Mouse (Mus musculus): Measurements from ENCODE around the gene Atoh8. TPM values are rescaled to one million over a fixed set of nuclear protein-coding genes. Genes with fewer than 3 reads are reported as not detected.

Gene Atoh8
- 18.5 and 18.9 TPM in 2 replicates for polyA plus RNA-seq (2015; fragmentation: Nextera tagmentation; extraction: Ambion mirVana)

DNA sequence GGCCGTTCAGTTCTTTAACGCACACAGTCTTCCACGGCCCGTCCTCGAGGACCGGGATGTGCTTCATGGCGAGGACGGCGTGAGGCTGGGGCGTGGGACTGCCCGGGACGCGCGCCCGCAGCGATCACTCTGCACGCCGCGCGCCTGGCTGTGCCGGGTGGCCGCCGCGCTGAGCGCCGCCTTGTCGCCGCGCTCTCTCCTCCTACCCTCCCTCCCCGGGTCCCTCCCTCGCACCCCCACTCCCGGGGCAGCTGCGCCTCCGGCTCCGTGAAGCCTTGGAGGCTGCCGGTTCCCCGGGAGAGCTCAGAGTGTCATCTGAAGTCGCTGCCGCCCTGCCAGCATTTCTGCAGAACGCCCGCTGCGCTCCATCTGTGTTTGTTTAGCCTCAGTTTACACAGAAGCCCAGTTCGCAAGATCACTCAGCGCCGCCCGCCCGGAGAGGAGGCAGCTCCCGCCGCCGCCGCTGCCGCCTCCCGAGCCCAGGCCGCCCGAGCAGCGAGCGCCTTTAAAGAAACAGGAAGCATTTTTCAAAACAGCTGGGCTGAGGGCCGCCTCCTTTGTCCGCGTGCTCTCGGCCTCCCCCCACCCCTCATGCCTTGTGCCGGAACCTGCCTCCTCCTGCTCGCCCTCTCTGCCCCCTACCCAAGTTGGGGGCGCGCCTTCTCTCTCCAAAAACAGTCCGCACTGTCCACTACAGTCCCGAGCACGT, at the start of gene Atoh8:
TSS of gene Atoh8 (minus strand) at position 480 of the 709 bp plus-strand sequence.
- H3K4me2 ChIP-seq, result peak within 1 kb of the TSS; percentile 98
- peak within 1 kb of the TSS; percentile 69 for H3K4me3 ChIP-seq (replicated peaks)
- peak; percentile 55 for ATAC-seq (replicated peaks; ENCODE audit: low FRiP score)
- H3K9me3 ChIP-seq (replicated peaks), result no peaks in the 10 kb centered on the region
- no peaks in the 10 kb centered on the region for H3K36me3 ChIP-seq
- H3K27me3 ChIP-seq, result peaks cover 41% of the 10 kb centered on the region
- peak within 1 kb of the TSS; percentile 79 for H3K27ac ChIP-seq
- peak within 1 kb of the TSS; percentile 53 for H3K9ac ChIP-seq
- H3K4me1 ChIP-seq, result peaks cover 62% of the 10 kb centered on the region
- WGBS, result under 1% methylated on average over 68 of the region's 68 CpGs

DNA sequence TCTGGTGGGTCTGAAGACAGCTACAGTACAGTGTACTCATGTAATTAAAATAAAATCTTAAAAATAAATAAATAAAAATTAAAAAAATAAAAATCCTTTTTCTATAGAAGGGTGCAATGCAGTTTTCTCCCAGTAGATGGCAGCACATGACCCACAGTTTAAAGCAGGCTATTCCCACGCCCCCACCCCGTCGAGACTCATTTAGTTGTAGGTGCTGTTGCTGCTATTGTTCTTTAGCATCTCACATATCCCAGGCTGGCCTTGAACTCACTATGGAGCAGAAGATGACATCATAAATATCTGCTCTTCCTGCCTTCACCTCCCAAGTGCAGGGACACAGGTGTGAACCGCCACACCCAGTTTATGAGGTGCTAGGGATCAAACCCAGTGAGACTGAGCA, 48.5 kb upstream of the Atoh8 start:
- no peaks in the 10 kb centered on the region for H3K4me1 ChIP-seq
- H3K36me3 ChIP-seq, result no peaks in the 10 kb centered on the region
- no peak overlapping the region for H3K27ac ChIP-seq
- no peak overlapping the region for H3K4me3 ChIP-seq (replicated peaks)
- H3K9ac ChIP-seq, result no peak overlapping the region
- H3K9me3 ChIP-seq (replicated peaks), result no peaks in the 10 kb centered on the region
- no peak for ATAC-seq (replicated peaks; ENCODE audit: low FRiP score)
- H3K4me2 ChIP-seq, result no peak overlapping the region
- 21% methylated on average over 4 of the region's 4 CpGs for WGBS
- H3K27me3 ChIP-seq, result no peaks in the 10 kb centered on the region

DNA sequence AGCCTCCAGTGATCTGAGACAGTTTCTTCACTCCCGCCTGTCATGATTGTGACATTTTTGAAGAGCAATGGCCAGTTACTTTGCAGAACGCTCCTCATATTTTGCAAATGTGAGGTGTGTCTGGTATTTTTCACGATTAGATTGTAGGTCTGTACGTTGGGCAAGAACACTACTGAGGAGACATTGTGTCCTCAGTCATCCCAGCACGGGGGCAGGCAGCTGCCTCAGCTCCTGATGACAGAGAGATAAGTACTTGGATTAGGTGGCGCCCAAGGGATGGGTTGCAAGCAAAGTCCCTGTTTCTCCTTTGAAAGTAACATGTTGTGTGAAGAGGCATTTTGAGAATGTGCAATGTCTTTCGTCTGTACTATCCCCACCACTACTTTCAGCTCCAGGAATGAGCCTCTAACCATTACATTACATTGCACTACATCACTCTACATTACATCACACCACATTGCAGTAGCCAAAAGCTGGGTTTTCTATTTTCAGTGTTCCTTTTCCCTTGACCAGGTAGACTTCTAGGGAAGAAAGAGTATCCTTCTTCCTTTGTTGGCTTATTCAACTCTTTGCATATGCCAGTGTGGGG, 45.1 kb upstream of the Atoh8 start:
- Histone ChIP-seq H3K36me3 (no peaks in the 10 kb centered on the region), H3K4me3 (replicated peaks) (no peak overlapping the region), H3K9me3 (replicated peaks) (no peaks in the 10 kb centered on the region), H3K27me3 (no peaks in the 10 kb centered on the region), H3K4me1 (peaks cover 10% of the 10 kb centered on the region), H3K4me2 (no peak overlapping the region), H3K9ac (no peak overlapping the region), H3K27ac (no peak overlapping the region)
- no peak for ATAC-seq (replicated peaks; ENCODE audit: low FRiP score)
- 72% methylated on average over 7 of the region's 7 CpGs for WGBS

DNA sequence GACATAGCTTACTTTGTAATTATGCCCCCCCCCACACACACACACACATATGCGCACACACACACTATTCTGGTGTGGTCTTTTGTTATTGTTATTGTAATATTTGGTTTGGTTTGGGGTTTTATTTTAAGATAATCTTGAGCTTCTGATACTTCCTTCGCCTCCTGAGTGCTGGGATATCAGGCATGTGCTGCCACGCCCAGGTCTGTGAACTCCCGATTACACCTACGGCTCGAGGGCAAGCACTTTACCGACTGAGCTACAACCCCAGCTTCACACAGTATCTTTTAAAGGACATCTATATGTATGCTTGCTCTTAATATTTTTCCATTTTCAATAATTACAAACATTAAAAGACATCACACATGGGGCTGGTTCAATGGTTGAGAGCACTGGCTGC, 44.1 kb upstream of the Atoh8 start:
- Histone ChIP-seq H3K36me3 (no peaks in the 10 kb centered on the region), H3K27ac (no peak overlapping the region), H3K4me2 (no peak overlapping the region), H3K4me1 (peaks cover 10% of the 10 kb centered on the region), H3K27me3 (no peaks in the 10 kb centered on the region), H3K9ac (no peak overlapping the region), H3K4me3 (replicated peaks) (no peak overlapping the region), H3K9me3 (replicated peaks) (no peaks in the 10 kb centered on the region)
- ATAC-seq (replicated peaks; ENCODE audit: low FRiP score), result no peak; the same call in 1 of the 2 replicates
- WGBS, result 79% methylated on average over 7 of the region's 7 CpGs

DNA sequence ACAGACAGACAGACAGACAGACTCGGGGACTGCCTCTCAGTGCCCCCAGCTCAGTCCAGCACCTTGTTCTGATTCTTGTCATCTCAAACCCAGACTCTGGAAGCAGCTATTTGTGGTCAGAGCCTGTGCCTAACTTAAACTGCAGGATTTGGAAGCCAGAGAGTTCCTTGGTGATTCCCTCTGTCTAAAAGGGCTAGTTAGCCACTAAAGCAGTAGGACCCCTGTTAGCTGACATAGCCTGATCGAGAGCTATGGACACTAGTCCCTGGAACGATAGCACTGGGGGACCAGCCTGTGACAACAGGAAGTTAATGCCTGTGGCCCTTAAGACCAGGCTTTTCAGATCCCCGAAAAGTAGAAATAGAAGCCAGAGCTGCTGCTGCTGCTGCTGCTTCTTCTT, 43.5 kb upstream of the Atoh8 start:
- 72% methylated on average over 4 of the region's 4 CpGs for WGBS
- H3K4me2 ChIP-seq, result no peak overlapping the region
- no peak for ATAC-seq (replicated peaks; ENCODE audit: low FRiP score)

DNA sequence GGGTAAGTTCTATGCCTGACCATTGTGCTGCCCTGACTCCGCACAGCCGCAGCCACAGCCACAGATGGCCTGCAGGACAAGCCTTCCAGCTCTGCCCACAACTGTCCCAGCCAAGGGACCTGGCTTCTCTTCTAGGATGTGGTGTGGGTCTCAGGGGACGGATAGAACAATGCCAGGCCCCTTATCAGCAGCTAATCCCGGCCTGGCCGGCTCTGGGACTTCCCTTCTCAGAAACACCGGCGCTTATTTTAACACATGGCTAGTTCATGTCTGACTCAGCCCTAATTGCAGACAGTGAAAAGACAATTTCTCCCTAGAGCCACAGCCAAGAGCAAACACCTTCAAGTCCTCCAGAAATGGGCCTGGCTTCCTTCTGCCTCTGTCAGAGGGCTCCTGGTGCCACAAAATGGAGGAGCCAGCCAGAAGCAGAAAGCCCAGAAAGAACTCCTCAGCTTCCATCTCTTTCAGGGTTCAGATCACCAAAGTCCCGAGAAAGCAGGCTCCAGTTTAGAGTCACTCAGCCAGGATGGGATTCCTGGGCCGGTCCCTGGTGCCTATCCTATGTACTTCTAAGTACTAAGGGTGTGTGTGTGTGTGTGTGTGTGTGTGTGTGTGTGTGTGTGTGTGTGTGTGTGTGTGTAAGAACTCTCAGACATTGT, 42.3 kb upstream of the Atoh8 start:
- H3K4me1 ChIP-seq, result peaks cover 10% of the 10 kb centered on the region
- peak overlapping the region; percentile 52 for H3K27ac ChIP-seq
- WGBS, result 66% methylated on average over 9 of the region's 9 CpGs
- ATAC-seq (replicated peaks; ENCODE audit: low FRiP score), result peak; percentile 21; the same call in 1 of the 2 replicates
- no peaks in the 10 kb centered on the region for H3K36me3 ChIP-seq
- H3K4me2 ChIP-seq, result no peak overlapping the region
- no peaks in the 10 kb centered on the region for H3K9me3 ChIP-seq (replicated peaks)
- H3K9ac ChIP-seq, result no peak overlapping the region
- H3K4me3 ChIP-seq (replicated peaks), result no peak overlapping the region
- H3K27me3 ChIP-seq, result no peaks in the 10 kb centered on the region

More for the DNA sequence above, 43.5 kb upstream of the Atoh8 start:
- H3K36me3 ChIP-seq, result no peaks in the 10 kb centered on the region
- peaks cover 10% of the 10 kb centered on the region for H3K4me1 ChIP-seq
- no peak overlapping the region for H3K9ac ChIP-seq
- H3K4me3 ChIP-seq (replicated peaks), result no peak overlapping the region
- no peaks in the 10 kb centered on the region for H3K9me3 ChIP-seq (replicated peaks)
- H3K27me3 ChIP-seq, result no peaks in the 10 kb centered on the region
- no peak overlapping the region for H3K27ac ChIP-seq

DNA sequence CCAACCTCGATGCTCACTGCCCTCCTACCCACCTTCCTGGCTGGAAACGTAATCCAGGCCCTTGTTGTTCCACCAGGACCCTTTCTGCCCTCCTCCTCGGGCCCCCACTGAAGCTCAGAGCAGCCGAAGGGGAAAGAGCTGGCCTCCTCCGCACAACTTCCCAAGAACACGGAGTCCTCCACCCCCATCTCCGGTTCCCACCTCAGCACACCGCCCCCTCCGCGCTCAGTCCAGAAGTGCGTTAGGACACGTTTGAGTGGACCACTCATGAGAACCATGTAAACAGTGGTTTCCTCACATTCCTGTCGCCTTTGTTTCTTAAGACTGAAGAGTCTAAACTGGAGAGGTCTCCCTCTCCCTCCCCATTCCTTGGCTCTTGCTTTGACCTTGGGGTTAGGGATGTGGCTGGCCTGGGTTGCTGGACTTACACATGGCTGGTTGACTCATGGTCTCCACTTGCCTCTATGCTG, 41.6 kb upstream of the Atoh8 start:
- Histone ChIP-seq H3K9ac (no peak overlapping the region), H3K27me3 (no peaks in the 10 kb centered on the region), H3K9me3 (replicated peaks) (no peaks in the 10 kb centered on the region), H3K36me3 (no peaks in the 10 kb centered on the region), H3K4me2 (no peak overlapping the region), H3K27ac (peak overlapping the region; percentile 52), H3K4me1 (peaks cover 10% of the 10 kb centered on the region), H3K4me3 (replicated peaks) (no peak overlapping the region)
- ATAC-seq (replicated peaks; ENCODE audit: low FRiP score), result peak; percentile 63
- 45% methylated on average over 13 of the region's 13 CpGs for WGBS

DNA sequence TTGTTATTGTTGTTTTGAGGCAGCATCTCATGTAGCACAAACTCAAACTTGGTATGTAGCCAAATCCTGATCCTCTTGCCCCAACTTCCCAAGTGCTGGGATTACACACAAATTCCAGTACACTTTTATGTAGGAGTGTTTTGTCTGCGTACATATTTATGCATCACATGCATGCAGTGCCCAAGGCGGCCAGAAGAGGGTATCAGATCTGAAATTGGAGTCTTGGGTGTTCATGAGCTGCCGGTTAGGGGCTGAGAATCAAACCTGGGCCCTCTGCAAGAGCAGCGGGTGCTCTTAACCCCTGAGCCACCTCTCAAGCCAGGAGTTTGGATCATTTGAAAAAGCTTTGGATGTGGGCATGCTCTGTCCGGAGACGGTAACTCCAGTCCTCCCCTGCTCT, 40.8 kb upstream of the Atoh8 start:
- Histone ChIP-seq H3K4me2 (no peak overlapping the region), H3K36me3 (no peaks in the 10 kb centered on the region), H3K27ac (no peak overlapping the region), H3K9me3 (replicated peaks) (no peaks in the 10 kb centered on the region), H3K9ac (no peak overlapping the region), H3K4me1 (peaks cover 10% of the 10 kb centered on the region), H3K27me3 (no peaks in the 10 kb centered on the region), H3K4me3 (replicated peaks) (no peak overlapping the region)
- WGBS, result 90% methylated on average over 6 of the region's 6 CpGs
- ATAC-seq (replicated peaks; ENCODE audit: low FRiP score), result no peak

DNA sequence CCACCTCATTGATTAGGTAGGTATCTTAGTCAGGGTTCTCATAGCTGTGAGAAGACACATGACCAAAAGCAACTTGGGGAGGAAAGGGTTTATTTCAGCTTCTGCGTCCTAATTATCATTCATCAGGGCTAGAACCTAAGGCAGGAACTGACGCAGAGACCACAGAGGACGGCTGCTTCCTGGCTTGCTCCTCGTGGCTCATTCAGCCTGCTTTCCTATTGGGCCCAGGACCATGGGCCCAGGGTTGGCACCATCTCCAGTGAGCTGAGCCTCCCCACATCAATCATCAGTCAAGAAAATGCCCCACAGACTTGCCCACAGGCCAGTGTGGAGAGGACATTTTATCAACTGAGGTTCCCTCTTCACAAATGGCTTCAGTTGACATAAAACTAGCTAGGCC, 40.1 kb upstream of the Atoh8 start:
- Histone ChIP-seq H3K36me3 (no peaks in the 10 kb centered on the region), H3K4me1 (peaks cover 10% of the 10 kb centered on the region), H3K27me3 (no peaks in the 10 kb centered on the region), H3K9ac (no peak overlapping the region), H3K9me3 (replicated peaks) (no peaks in the 10 kb centered on the region), H3K27ac (no peak overlapping the region), H3K4me2 (no peak overlapping the region), H3K4me3 (replicated peaks) (no peak overlapping the region)
- 61% methylated on average over 4 of the region's 4 CpGs for WGBS
- ATAC-seq (replicated peaks; ENCODE audit: low FRiP score), result no peak

DNA sequence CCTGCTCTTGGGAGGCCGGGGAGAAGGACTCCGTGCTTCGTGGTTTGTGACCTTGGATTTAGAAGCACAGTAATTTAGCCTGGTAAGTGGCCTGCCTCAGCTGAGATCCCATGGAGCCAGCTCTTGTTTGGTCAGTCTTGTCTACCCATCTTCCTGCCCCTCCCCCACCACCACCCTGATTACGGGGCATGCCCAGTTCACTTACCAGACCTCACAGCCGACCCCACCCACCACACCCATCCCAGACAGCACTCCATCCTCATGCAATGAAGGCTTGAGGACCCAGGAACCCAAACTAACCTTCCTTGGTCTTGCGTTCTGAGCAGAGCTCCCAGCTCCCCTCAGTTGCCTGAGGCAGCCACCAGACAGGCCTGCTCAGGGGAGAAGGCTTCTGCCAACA, 37.8 kb upstream of the Atoh8 start:
- Histone ChIP-seq H3K4me2 (no peak overlapping the region), H3K27ac (no peak overlapping the region), H3K36me3 (no peaks in the 10 kb centered on the region), H3K27me3 (no peaks in the 10 kb centered on the region), H3K4me1 (peaks cover 10% of the 10 kb centered on the region), H3K4me3 (replicated peaks) (no peak overlapping the region), H3K9ac (no peak overlapping the region), H3K9me3 (replicated peaks) (no peaks in the 10 kb centered on the region)
- no peak for ATAC-seq (replicated peaks; ENCODE audit: low FRiP score)
- WGBS, result 69% methylated on average over 6 of the region's 6 CpGs

DNA sequence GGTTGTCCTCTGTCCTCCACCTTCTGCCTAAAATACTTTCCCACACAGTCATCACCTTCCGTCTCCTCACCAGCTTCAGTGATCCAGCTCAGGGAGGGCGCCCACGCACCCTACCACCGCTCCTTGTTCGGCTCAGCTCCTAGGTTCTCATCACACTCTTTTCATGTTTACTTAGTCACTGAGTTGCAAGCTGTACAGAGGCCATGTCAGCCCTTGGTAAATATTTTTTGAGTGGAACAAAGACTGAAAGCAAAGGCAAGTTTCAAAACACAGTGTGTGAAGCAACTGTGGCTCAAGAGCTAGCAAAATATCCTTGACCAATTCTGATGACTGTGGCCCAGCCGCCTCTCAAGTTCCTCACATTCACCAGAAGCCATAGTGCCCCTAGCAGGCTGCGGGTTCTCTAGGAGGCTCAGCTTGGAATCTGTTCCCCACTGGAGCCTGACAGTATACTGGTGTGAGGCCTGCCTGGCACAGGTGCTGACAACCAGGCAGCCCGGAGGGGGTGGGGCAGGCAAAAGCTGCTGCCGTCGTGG, 36.9 kb upstream of the Atoh8 start:
- no peaks in the 10 kb centered on the region for H3K27me3 ChIP-seq
- H3K4me3 ChIP-seq (replicated peaks), result no peak overlapping the region
- H3K9me3 ChIP-seq (replicated peaks), result no peaks in the 10 kb centered on the region
- H3K9ac ChIP-seq, result no peak overlapping the region
- no peak overlapping the region for H3K4me2 ChIP-seq
- H3K27ac ChIP-seq, result no peak overlapping the region
- H3K36me3 ChIP-seq, result no peaks in the 10 kb centered on the region
- peaks cover 6% of the 10 kb centered on the region for H3K4me1 ChIP-seq
- ATAC-seq (replicated peaks; ENCODE audit: low FRiP score), result no peak
- 75% methylated on average over 10 of the region's 10 CpGs for WGBS

DNA sequence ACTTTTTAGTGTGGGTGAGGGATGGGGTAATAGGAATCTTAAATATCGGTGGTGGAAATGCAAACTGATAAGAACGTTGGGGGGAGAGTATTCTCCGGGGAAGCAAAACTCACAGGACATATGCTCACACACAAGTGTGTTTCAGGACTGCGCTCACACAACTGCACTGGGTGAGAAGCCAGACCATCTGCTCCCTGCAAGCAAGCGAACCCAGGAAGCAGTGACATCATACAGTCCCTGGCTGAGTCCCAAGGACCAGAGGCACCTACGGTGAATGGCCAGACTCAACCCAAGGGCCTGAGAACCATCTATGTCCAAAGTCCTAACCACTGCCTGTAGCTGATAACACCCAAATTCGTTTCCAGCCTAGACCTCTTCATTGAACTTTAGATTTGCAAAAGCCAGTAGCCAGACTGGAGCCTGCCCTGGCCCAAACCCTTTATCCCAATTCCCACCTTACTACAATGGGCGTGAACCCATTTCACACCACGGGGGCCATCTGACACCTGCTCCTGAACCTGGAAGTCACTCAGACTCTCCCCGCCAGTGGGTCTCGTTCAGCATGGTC, 35.7 kb upstream of the Atoh8 start:
- 57% methylated on average over 11 of the region's 11 CpGs for WGBS
- H3K4me2 ChIP-seq, result no peak overlapping the region
- no peak overlapping the region for H3K9ac ChIP-seq
- no peak overlapping the region for H3K4me3 ChIP-seq (replicated peaks)
- H3K9me3 ChIP-seq (replicated peaks), result no peaks in the 10 kb centered on the region
- H3K4me1 ChIP-seq, result no peaks in the 10 kb centered on the region
- H3K27me3 ChIP-seq, result no peaks in the 10 kb centered on the region
- H3K27ac ChIP-seq, result no peak overlapping the region
- H3K36me3 ChIP-seq, result no peaks in the 10 kb centered on the region
- no peak for ATAC-seq (replicated peaks; ENCODE audit: low FRiP score)
